Mouse (Mus musculus): Measurements from ENCODE around the gene Hbb-bt.

GRCm38 (mm10) chr7:103771494-103771893 lies 42.3 kb downstream of the Hbb-bt start, which contains the start of gene Olfr69:
- TF ChIP-seq POLR2A (IDR thresholded peaks at IDR 0.05; ENCODE audit: borderline replicate concordance, low read depth, low read length), result no peak
- TF ChIP-seq CTCF (IDR thresholded peaks at IDR 0.05; ENCODE audit: low read depth, low read length), result no peak
